Mouse (Mus musculus): Measurements from ENCODE around the gene Smtn.

DNA sequence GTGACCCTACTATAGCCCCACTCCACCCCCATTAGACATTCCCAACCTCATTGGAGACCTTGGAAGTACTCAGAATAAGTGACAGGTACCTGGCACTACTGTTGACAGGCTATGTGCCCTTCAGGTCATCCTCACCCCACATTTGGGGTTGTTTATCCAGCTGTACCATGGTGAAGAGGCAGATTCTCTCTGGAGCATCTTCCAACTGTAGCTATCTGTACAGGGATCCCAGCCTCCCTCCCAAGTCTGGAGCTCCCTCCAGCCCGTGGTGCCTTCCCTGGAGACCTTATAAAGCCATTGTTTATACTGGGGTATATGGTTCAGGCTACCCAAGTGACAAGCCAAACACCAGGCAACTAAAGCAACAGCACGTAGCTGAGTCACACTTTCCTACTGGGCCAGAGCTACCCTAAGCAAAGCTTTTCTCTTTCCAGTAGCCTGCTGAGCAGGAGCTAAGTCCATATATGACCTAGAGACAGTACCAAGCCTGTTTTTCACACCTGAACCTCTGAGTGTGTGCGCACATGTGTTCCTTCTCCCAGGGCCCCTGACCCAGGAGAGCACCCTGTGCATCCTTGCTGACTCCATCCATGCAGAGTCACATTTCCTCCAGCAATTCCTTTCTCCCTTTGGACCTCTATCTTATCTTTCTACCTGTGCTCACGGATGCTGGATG, 21.2 kb downstream of the Smtn start:
- TF ChIP-seq CTCF (IDR thresholded peaks at IDR 0.05; ENCODE audit: low read depth, low read length) (no peak), GATA1 (IDR thresholded peaks at IDR 0.05; ENCODE audit: borderline replicate concordance, low read length) (no peak), TAL1 (conservative IDR thresholded peaks at IDR 0.05; ENCODE audit: low read depth, low read length) (no peak), GATA2 (IDR thresholded peaks at IDR 0.05; ENCODE audit: borderline replicate concordance, low read depth, low read length) (no peak)
